Mouse (Mus musculus): Measurements from ENCODE around the gene C2cd2l.
"Not testable (repeated sequence)": the region's sequence is repeated elsewhere in the genome, so short reads cannot be mapped to it uniquely, and the experiment has no call there.

C2cd2l gene

DNA sequence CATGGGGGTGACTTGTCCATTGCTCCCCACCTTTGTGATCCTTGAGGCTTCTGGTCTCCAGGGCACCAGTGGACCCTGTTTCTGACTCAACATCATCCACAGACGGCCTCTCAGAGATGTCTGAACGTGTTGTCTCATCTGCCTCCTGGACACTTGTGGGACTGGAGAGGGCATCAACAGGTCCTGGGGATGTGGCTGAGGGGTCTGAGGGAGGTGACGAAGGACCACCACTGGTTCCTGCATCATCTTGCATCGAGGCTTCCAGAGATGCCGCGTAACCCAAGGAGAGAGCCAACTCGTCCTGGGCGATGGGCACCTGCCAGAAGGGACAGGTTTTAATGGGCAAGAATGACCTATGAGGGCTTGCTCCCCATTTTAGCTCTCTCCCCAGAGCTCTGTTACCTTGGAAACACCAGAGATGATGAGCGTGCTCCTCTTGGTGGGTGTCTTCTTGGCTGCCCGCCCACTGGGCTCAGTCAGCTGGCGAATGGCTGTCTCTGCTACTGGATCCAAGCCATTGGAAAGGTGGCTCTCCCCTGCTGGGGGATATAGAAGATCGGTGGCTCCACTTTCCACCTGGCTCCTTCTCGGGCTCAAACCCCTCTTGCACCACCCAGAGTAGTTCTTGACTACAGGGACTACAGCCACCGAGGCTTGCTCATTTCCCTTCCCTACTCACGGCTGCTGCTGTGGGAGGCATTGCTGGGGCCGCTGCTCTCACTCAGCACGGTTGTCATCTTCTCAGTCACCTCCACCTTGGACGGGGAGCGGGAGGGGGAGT is 6.4 kb downstream of the C2cd2l start:
- DNase-seq (ENCODE audit: low read depth) = no peak

DNA sequence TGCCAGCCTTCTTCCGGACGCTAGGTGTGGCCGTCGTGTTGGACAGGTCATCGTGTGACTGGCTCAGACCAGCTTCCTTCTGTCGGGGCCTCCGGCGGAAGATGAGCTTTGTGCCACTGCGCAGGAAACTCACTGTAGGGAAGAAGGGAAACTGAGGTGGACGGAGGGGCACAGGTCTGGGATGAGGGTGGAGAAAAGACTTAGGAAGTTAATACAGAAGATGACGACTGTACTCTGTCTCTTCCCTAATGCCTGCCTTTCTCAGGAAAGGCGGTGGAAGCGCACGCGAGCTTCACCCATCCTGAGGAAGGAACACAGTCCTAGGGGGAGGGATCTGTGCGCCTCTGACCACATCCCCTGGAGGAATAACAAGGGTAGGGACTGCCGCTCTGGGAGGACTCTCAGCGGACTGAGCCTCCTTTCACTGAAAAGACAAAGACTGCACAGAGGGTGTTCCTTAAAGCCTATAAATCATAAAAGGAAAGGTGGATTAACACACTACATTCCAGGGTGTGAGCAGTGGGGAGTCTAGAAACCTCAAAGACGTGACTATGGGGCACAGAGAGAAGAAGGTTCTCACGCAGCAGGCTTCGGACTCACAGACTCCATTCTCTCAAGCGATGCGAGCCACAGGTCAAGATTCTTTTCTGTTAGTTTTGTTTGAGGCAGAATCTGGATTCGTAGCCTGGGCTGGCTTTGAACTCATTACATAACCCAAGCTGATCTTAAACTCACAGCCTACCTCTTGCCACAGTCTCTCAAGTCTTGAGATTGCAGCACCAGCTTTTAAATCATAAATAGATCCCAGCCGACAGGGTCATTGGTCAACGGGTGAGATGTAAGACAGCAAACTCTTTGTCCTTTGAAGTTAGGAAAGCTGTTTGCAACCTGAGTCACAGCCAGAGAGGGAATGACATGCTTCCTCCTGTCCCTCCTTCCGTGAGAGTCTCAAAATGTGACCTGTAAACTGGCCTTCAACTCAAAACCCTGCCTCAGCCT is 8.7 kb downstream of the C2cd2l start:
- no peak for DNase-seq (ENCODE audit: low read depth)

DNA sequence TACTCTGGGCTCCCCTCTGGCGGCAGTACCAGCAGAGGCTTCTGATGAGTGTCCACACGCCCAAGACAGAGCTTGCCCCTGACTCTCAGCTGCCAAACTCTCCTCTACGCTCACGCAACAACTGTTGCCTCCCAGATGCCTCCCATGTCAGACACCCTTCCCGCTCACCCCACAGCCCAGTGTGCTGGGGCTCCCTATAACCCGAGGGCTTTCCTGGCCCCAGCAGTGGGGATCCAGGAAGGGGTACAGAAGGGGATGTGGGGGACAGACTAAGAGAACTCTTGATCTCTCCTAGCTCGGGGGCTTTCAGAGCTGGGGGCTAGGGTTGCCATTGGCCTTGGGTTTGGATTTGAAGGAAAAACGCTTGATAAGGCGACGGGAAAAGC is 9.3 kb downstream of the C2cd2l start:
- no peak for DNase-seq (ENCODE audit: low read depth)

DNA sequence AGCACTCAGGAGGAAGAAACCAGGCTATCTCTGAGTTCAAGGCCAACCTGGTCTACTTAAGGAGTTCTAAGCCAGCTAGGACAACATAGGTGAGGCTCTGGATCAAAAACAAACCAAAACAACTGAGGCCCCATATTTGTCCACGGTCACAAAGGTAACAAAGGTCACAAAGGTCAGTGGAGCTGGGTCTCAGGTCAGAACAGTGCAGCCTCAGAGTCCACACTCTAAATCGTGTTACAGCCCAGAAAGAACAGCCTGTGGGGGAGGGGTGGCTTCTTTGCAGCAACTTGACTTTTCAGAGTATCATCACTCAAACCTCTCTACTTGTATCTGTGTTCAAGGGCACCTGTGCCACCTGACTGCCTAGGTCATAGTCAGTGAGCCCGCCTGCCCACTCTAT is 10.3 kb downstream of the C2cd2l start:
- no peak for DNase-seq (ENCODE audit: low read depth)

DNA sequence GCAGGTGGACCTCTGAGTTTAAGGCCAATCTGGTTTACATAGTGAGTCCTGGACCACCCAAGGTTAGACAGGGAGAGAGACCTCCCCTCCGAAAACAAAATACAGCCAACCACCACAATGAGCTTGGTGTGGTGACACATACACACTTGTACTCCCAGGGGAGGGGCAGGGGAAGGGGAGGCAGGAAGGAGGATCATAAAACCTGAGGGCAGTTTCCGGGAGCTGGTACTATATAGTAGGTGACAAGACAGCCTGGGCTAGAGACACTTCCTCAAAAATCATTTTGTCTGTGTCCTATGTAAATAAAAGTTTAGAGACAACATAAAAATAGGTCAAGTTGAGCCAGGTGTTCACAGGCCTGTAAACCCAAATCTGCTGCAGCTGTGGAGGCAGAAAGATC is 12.8 kb downstream of the C2cd2l start:
- no peak for DNase-seq (ENCODE audit: low read depth)

DNA sequence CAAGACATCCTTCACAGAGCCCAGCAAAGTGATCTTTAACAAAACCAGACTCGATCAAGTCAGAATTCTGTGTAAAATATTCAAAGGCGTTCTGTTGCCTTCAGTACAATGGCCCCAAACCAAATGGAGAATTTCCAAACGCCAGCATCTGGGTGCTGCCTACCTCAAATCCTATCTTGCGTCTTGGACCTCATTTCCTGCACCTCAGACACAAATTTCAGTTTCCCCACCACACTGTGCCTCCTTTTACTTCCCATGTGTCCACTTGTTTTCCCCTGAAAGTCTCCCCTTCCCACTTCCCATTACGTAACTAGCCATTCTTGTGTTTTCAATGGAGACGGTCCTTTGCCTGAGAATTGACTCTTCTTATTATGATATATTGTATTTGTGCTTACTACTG is 13.6 kb downstream of the C2cd2l start:
- DNase-seq (ENCODE audit: low read depth) = no peak

DNA sequence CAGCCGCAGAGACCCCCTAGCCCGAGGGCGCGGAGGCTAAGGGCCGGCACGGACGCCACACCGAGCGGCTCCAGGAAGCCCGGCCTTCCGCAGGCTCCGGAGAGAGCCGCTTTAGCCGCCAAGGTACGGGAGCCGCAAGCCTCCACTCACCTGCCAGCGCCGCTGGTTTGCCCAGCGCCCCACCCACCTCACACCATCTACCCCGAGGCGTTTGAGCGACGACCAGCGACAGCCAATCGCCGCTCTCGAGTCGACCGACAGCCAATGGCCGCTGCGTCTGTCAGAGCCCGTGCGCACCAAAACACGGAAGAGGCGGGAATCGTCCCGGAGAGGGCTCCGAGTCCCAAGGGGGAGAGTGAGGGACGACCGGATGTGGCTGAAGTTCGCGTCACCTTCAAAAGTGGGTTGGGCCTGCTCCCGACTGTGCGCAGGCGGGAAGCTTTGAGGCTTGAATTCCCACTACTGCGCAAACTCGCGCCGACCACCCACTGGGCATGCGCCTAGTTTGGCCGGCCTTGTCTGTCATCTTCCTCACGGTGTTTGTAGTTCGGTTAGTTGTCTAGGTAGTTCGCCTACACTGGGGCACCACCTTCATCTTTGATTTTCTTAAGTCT is 14.5 kb downstream of the C2cd2l start, which contains the start of gene Hinfp:
Hinfp (minus strand) TSS at position 206 of the 614 bp plus-strand sequence.
- DNase-seq (ENCODE audit: low read depth) = peak; percentile 99

DNA sequence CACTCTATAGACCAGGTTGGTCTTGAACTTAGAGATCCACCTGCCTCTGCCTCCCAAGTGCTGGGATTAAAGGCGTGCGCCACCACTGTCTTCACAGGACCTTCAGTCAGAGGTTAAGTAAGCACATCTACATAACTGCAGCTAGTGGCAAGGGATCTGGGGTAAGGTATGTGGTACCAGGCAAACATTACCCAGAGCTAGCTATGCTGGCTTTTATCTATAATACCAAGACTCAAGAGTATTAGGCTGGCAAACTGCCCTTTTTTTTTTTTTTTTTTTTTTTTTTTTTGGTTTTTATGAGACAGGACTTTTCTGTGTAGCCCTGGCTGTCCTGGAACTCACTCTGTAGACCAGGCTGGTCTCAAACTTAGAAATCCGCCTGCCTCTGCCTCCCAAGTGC is 20.1 kb downstream of the C2cd2l start:
- not testable (repeated sequence) for DNase-seq (ENCODE audit: low read depth)

DNA sequence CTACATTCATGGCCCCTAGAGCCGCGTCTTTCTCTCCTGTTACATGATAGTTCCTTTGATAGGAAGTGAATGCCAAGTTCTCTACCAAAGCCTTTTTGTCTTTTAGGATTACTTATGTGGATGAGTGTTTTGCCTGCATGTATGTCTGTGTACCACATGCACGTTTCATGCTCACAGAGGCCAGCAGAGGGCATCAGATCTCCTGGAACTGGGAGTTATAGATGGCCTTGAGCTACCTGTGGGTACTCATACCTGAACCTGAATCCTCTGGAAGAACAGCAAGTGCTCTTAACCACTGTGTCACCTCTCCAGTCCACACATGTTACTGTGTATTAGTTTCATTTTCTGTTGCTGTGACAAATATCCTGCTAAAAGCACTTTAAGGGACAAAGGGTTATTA is 27.6 kb downstream of the C2cd2l start:
- DNase-seq (ENCODE audit: low read depth) = peak; percentile 56

DNA sequence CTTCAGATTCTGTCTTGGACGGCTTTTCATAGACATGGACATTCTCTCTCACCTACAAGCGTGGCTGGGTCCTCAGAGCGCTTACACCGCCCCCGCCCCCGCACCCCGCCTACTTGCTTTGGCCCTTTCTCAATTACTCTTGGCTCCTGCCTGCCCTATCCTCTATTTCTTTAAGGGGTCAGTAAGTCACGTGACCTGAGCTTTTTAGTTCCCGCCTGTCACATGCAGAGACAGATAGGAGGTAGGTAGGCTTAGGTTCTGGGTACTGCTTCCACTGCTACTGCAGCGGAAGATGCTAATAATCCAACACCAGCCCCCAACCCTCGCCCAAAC is 31.2 kb downstream of the C2cd2l start:
- DNase-seq (ENCODE audit: low read depth) = no peak

DNA sequence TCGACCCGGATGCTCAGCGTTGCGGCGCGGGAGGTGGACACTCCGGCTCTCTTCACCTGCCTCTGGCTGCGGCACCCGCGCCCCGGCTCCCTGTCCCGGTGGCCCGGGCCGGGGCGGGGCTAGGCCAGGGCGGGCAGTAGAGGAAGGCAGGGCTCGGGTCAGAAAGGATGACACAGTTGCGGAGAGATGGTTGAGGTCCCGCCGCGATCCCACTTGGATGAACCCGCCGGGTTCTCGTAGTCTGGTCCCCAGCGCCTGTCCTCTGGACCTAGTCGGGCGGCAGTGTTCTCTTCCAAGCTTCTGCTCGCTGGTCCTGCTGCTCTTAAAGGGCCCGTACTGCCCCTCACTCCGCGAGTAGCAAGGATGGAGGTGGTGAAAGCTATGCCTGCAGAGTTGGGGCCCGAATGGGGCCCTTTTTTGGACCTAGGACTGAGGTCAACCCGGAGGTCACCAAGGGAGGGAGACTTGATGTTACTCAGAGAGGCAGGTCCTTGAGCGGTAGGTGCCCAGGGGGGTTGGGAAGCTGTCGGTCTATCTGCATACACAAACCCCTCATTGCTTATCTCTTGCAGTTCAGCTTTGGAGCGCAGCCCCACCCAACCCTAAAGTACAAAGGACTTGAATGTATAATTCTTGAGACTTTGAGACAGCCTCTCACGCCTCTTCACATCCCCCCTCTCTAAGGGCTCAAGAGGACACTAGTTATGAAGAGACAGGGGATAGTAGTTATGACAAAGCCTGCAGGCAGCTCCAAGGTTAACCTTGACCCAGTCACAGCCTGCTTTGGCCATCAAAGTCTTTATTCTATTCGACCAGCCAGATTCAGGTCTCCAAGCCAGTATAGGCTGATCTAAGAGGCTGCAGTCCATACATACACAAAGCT is 31.8 kb downstream of the C2cd2l start, which contains the start of gene Abcg4:
Abcg4 (minus strand) TSS at position 540 of the 883 bp plus-strand sequence.
- no peak for DNase-seq (ENCODE audit: low read depth)

DNA sequence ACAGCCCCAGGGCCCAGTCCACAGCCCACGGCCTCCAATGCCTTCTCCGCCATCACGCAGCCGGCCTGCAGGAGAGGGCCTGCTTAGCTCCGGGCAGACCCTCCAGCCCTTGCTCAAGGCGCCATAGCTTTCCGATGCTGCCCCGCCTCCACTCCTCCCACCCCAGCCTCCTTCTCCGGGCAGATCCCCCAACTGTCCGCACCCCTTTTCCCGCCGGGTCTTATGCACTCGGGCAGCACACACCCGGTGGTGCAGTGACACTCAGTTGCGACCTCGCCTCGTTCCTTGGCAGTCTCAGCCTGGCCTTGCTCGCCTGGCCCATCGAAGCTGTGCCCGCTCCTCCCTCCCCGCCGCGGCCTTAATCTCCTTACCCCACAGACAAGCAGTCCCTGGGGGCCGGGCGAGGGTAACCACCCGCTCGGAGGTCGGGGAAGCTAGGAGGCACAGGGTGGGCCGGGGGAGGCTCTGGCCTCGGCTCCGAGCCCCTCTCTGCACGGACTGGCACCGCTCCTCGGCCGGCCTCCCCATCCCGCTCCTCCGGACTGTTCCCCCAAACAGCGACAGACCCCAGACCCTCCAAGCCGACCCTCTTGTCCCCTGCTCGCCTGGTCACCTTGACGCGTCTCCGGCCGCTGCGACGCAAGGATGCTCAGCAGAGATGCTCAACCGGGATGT is 32.5 kb downstream of the C2cd2l start:
- no peak for DNase-seq (ENCODE audit: low read depth)

DNA sequence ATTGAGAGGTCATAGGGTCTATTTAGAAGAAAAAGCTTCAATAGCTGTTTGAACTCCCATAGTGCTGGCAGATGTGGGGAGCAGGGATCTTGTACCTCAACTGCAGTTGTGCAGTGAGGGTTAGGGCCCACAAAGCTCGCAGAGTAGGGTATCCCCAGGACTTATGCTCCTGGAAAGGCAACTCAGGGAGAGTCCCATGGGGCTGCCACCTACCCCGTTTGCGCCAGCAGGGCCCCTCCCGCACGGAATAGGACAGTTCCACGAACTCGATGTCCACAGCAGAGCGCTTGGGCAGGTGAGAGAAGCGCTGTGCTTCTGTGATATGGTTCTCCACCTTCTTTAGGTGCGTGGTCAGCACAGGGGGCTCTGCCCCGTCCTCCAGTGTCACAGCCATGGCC is 33.1 kb downstream of the C2cd2l start:
- DNase-seq (ENCODE audit: low read depth) = no peak

DNA sequence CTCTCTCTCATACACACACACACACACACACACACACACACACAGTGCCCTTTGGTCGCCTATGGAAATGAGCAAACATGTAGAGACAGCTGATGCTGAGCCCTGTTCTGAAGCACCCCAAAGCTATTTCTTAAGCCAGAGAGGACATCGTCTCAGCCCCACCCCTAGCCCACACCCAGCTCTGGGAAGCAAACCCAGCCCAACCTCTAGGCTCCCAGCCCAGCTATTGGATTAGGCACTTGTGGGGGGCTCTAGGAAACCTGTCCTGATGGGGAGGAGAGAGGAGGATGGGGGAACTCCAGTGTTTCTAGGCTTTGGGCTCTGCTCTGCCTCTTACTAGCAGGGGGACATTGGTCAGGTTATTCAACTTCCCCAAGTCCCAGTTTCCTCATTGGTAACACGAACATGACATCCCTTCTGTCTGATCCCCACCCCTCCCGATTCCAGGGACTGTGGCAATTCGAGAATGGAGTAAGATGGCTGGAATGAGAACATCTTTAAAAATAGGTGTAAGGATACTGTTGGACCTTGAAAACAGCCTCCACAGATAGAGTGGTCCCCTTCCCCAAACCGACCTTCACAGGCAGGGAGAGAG is 33.7 kb downstream of the C2cd2l start:
- no peak for DNase-seq (ENCODE audit: low read depth)

DNA sequence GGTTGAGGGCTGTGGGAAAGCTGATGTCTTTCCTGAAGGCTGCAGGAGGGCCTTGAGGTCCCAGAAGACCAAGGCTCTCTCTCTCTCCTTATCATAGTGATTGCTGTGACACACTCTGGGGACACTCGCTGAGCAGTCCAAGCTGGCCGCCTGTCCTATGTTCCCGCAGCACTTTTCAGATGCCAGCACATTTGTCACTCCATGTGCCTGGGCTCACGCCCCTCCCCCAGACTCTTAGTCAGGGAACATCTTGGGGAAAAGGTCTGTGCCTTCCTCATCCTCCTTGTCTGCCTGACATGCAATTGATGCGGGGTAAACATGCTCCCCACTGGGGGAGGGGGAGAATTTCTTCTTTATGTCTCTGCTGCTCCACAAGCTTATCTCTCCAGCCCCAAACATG is 36.9 kb downstream of the C2cd2l start:
- no peak for DNase-seq (ENCODE audit: low read depth)

DNA sequence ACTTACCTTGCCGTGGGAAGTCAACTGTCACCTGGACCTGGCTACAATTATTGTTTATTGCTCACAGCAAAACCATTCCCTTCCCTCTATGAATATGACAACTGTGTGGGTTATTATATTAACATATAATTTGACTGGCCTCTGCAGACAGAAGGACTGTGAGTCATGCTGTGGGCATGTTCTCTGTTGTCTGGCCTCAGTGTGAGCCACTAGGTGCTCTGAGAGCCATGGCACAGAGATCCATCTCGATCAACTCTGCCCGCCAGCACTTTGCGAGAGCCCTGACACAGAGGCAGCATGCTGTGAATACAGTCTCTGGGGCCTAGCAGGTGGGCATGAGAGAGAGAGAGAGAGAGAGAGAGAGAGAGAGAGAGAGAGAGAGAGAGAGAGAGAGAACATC is 50.1 kb downstream of the C2cd2l start:
- DNase-seq (ENCODE audit: low read depth) = peak; percentile 21

DNA sequence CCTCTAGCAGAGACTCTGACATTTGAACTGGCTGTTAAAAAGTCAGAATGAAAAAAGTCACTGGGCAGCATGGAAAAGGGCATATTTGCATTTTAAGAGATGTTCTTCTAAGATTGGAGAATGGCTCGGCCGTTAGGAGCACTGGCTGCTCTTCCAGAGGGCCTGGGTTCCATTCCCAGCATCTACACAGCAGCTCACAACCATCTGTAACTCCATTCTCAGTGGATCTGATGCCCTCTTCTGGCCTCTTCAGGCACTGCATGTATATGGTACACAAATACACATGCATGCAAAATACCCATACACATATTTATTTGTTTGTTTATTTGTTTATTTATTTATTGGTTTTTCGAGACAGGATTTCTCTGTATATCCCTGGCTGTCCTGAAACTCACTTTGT is 51.0 kb downstream of the C2cd2l start:
- peak; percentile 72 for DNase-seq (ENCODE audit: low read depth)

DNA sequence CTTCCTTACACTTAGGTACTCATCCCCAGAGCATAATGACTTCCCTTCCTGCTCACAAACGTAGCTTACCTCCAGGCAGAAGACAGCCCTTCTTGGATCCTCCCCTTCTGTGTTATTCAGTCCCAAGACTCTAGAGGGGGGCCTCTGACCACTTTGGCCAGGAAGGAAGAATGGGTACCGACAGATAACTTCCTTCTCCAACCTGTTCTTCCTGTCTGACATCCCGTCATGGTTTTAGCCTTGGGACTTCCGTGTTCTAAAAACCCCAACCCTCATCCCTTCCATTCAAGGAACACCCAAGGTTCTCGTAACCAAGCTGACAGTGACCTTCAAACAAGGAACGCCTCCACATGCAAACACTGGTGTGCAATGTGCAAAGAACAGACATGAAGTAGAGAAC is 51.7 kb downstream of the C2cd2l start, which contains the start of gene Nlrx1:
Nlrx1 (minus strand) TSS at position 168 of the 400 bp plus-strand sequence.
- DNase-seq (ENCODE audit: low read depth) = peak; percentile 94

DNA sequence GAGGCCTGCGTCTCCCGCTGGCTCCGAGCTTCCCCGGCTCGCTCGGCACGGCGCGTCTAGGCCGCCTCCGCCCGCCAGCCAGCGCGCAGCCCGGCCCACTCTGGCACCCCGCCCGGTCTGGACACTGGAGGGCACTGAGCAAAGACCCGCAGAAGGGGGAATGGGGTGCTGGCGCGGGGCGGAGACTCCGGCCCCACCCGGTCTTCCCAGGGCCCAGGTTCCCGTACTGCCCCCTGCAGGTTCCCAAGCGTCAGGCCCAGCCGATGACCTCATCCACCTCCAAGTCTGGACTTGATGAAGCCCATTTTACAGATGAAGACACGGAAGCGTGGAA is 52.1 kb downstream of the C2cd2l start:
- DNase-seq (ENCODE audit: low read depth) = peak; percentile 97

DNA sequence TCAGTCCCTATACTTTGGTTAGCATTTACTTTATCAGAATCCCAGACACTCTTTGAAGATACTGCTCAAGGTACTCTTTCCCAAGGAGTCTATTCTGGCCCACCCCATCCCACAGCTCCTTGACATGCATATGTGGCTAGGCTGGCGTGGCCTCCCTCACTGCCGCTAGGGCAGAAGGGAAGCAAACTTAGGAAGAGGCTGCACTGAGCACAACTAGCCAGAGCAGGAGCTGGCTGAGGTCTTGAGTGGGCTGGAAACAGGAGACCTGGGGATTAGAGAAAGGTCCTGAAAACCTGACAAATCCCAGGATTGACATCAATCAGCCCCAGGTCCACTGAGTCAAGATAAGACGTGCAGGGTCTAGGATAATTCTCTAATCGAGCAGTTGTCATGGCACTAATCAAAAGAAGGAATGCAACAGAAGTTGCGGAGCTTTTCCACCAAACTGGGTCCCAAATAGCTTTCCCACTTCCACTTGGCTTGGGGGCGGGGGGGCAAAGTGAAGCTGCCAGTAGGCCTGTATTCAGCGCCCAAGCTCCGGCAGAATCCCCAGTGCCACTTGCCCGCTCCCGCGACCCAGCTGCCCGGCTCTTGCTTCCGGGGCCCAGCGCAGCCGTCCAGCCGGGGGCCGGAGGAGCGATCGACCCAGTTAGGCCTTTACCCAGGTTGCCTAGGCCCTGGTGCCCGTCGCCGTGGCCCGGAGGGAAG is 52.6 kb downstream of the C2cd2l start:
- DNase-seq (ENCODE audit: low read depth) = peak; percentile 62
